Mouse (Mus musculus): ENCODE results near the gene Pth.

DNA sequence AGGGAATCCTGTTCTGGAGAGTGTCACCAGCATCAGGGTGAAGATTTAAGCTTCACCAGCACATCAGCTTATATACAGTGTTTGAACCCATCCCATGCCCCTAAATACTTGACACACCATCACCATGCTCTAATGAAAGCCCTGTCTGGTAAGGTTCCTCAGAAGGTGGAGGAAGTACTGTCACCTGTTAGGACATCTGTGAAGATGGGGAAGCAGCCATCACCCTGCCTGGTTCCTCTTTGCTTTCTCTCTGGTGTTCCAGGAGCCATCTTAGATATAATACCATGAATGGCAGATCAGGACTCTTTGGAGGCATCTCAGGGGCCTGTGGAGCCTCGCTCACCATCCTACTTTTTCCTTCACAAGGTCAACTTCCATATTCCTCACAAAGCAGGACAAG, 15.7 kb downstream of the Pth start:
- TF ChIP-seq CTCF (IDR thresholded peaks at IDR 0.05; ENCODE audit: extremely low read depth, insufficient read depth, insufficient read length, insufficient replicate concordance) (no peak), POLR2A (IDR thresholded peaks at IDR 0.05; ENCODE audit: low read depth, low read length) (no peak)

All from spleen, adult 2 months (tissue).